Mouse (Mus musculus): ENCODE results near the gene Krt32. TPM values are rescaled to one million over a fixed set of nuclear protein-coding genes. Genes with fewer than 3 reads are reported as not detected.

The Krt32 gene
- total and polyA plus RNA-seq, 3 experiments, result not detected

- no peak overlapping the region for H3K4me3 ChIP-seq (ENCODE audit: control insufficient read depth in 1 of 2, insufficient read depth in 1 of 2, low read depth in 2 of 2, low read length in 2 of 2)
- no peak overlapping the region for H3K9ac ChIP-seq (ENCODE audit: control insufficient read depth, low read depth, low read length, poor library complexity, severe bottlenecking)
- no peaks in the 10 kb centered on the region for H3K4me1 ChIP-seq (ENCODE audit: control insufficient read depth in 1 of 2, insufficient read depth in 2 of 2, low read length in 2 of 2)
- no peak for DNase-seq (ENCODE audit: low read depth, low spot score)
- H3K79me2 ChIP-seq (ENCODE audit: control insufficient read depth, insufficient read depth, low read length, poor library complexity), result no peaks in the 10 kb centered on the region
- no peak overlapping the region for H3K27ac ChIP-seq (ENCODE audit: control insufficient read depth, low read depth, low read length)
- H3K27me3 ChIP-seq (ENCODE audit: control insufficient read depth in 1 of 2, insufficient read depth in 2 of 2, low read length in 2 of 2), result no peaks in the 10 kb centered on the region
- no peaks in the 10 kb centered on the region for H3K9me3 ChIP-seq (replicated peaks; ENCODE audit: insufficient read depth, low read length)
- H3K36me3 ChIP-seq (ENCODE audit: control insufficient read depth in 1 of 2, insufficient read depth in 2 of 2, low read length in 2 of 2), result no peaks in the 10 kb centered on the region
- TF ChIP-seq TBP (IDR thresholded peaks at IDR 0.05; ENCODE audit: low read depth, low read length) (no peak), POLR2AphosphoS2 (IDR thresholded peaks at IDR 0.05; ENCODE audit: low read length) (no peak), USF1 (IDR thresholded peaks at IDR 0.05; ENCODE audit: low read depth, low read length) (no peak), ZMIZ1 (IDR thresholded peaks at IDR 0.05; ENCODE audit: low read depth, low read length) (no peak), ETS1 (IDR thresholded peaks at IDR 0.05; ENCODE audit: low read depth, low read length) (no peak), KAT2A (conservative IDR thresholded peaks at IDR 0.05; ENCODE audit: low read depth, low read length) (no peak), POLR2AphosphoS5 (IDR thresholded peaks at IDR 0.05; ENCODE audit: borderline replicate concordance, low read depth, low read length) (no peak), SMC3 (IDR thresholded peaks at IDR 0.05; ENCODE audit: low read depth, low read length) (no peak), EP300 (IDR thresholded peaks at IDR 0.05; ENCODE audit: low read depth in 1 of 2, low read length in 2 of 2) (no peak), USF2 (IDR thresholded peaks at IDR 0.05; ENCODE audit: borderline replicate concordance in 1 of 2, insufficient read depth in 1 of 2, low read depth in 1 of 2, low read length in 2 of 2) (no peak), RCOR1 (IDR thresholded peaks at IDR 0.05; ENCODE audit: low read depth, low read length) (no peak), E2F4 (IDR thresholded peaks at IDR 0.05; ENCODE audit: borderline replicate concordance, low read depth, low read length) (no peak), SIN3A (IDR thresholded peaks at IDR 0.05; ENCODE audit: low read length) (no peak), HCFC1 (IDR thresholded peaks at IDR 0.05; ENCODE audit: low read depth, low read length) (no peak), BHLHE40 (IDR thresholded peaks at IDR 0.05; ENCODE audit: borderline replicate concordance, low read depth, low read length) (no peak), UBTF (IDR thresholded peaks at IDR 0.05; ENCODE audit: borderline replicate concordance, insufficient read depth, low read depth, low read length) (no peak), TCF12 (IDR thresholded peaks at IDR 0.05; ENCODE audit: low read depth, low read length) (no peak)
Observed at GRCm38 (mm10) chr11:100047193-100047592, 40.8 kb downstream of the Krt32 start.

GRCm38 (mm10) chr11:100046303-100046866 lies 41.6 kb downstream of the Krt32 start:
- TF ChIP-seq CTCF (IDR thresholded peaks at IDR 0.05 in 2 of 3, conservative IDR thresholded peaks at IDR 0.05 in 1 of 3; ENCODE audit: control insufficient read depth in 1 of 3, insufficient read depth in 1 of 3, low read depth in 2 of 3, low read length in 3 of 3, poor library complexity in 1 of 3, severe bottlenecking in 1 of 3) (no peak), TBP (IDR thresholded peaks at IDR 0.05; ENCODE audit: low read depth, low read length) (no peak), CHD1 (IDR thresholded peaks at IDR 0.05; ENCODE audit: low read depth, low read length) (no peak), MXI1 (IDR thresholded peaks at IDR 0.05; ENCODE audit: low read depth, low read length) (no peak), NELFE (IDR thresholded peaks at IDR 0.05; ENCODE audit: low read depth, low read length) (no peak), MYB (IDR thresholded peaks at IDR 0.05; ENCODE audit: low read depth, low read length) (no peak), ZKSCAN1 (IDR thresholded peaks at IDR 0.05; ENCODE audit: low read depth, low read length) (no peak), KAT2A (conservative IDR thresholded peaks at IDR 0.05; ENCODE audit: low read depth, low read length) (no peak), RAD21 (IDR thresholded peaks at IDR 0.05; ENCODE audit: low read depth, low read length) (no peak), MEF2A (IDR thresholded peaks at IDR 0.05; ENCODE audit: extremely low read depth, insufficient replicate concordance, low read depth, low read length, poor library complexity, severe bottlenecking) (no peak), JUND (IDR thresholded peaks at IDR 0.05; ENCODE audit: low read depth, low read length) (no peak)
- no peaks in the 10 kb centered on the region for H3K27me3 ChIP-seq (ENCODE audit: control insufficient read depth in 1 of 2, insufficient read depth in 2 of 2, low read length in 2 of 2)

More at GRCm38 (mm10) chr11:100046303-100046866, 41.6 kb downstream of the Krt32 start:
- no peak for DNase-seq (ENCODE audit: low read depth, low spot score)
- Histone ChIP-seq H3K4me1 (ENCODE audit: control insufficient read depth in 1 of 2, insufficient read depth in 2 of 2, low read length in 2 of 2) (no peaks in the 10 kb centered on the region), H3K4me3 (ENCODE audit: control insufficient read depth in 1 of 2, insufficient read depth in 1 of 2, low read depth in 2 of 2, low read length in 2 of 2) (no peak overlapping the region), H3K79me2 (ENCODE audit: control insufficient read depth, insufficient read depth, low read length, poor library complexity) (no peaks in the 10 kb centered on the region), H3K27ac (ENCODE audit: control insufficient read depth, low read depth, low read length) (no peak overlapping the region), H3K9ac (ENCODE audit: control insufficient read depth, low read depth, low read length, poor library complexity, severe bottlenecking) (no peak overlapping the region), H3K9me3 (replicated peaks; ENCODE audit: insufficient read depth, low read length) (no peaks in the 10 kb centered on the region), H3K36me3 (ENCODE audit: control insufficient read depth in 1 of 2, insufficient read depth in 2 of 2, low read length in 2 of 2) (no peaks in the 10 kb centered on the region)

Measured in MEL (cell line).